Mouse (Mus musculus): ENCODE measurements at regions not wholly inside any gene's neighbourhood (a gene's known extent, or its start where the extent isn't known, plus 50 kb on each side); places are given as distances from the start of the nearest gene placed in this dataset.

- DNase-seq (ENCODE audit: low spot score in 2 of 2), result no peak
These were observed 149.0 kb upstream of the Mgmt start for GRCm38 (mm10) chr7:136745412-136745811.

DNA sequence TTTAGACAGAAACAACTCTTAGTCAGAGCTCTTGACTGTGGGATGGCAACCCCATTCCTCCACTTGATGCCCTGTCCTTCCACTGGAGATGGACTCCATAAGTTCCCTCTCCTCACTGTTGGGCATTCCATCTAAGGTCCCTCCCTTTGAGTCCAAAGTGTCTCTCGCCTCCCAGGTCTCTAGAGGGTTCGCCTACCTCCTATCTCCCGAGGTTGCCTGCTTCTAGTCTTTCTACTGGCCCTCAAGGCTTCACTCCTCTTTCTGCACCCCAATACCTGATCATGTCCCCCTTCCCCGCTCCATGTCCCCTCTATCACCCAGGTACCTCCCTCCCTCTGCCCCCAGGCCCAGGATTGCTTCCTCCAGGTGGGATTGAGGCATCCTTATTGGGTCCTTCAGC, 142.9 kb upstream of the Mgmt start:
- DNase-seq (ENCODE audit: low spot score in 2 of 2), result no peak

GRCm38 (mm10) chr7:136754821-136755220, 139.6 kb upstream of the Mgmt start:
- no peak for DNase-seq (ENCODE audit: low spot score in 2 of 2)

DNA sequence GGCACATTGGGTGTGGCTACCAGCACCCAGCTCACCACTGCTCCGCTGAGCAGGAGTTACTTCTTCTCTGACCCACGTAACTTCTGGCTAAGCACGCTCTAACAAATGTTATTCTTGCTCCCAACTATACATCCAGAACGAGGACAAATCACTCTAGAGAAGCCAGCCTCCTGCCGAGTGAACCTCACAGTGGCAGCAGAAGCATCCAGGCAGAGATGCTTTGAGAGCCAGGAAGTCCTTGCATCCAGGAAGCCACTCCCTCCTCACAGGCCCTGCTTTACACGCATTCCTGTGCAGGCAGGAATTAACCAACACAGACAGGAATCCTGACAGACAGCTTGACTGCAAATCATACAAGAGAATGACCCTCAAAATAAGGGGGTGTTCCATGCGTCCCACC, 129.4 kb upstream of the Mgmt start:
- no peak for DNase-seq (ENCODE audit: low spot score in 2 of 2)

- no peak for DNase-seq (ENCODE audit: low spot score in 2 of 2)
These were observed 127.2 kb upstream of the Mgmt start for GRCm38 (mm10) chr7:136767231-136767630.

GRCm38 (mm10) chr7:136780708-136781107, 113.7 kb upstream of the Mgmt start:
- no peak for DNase-seq (ENCODE audit: low spot score in 2 of 2)

GRCm38 (mm10) chr7:136791162-136791561, 103.3 kb upstream of the Mgmt start:
- no peak for DNase-seq (ENCODE audit: low spot score in 2 of 2)

DNA sequence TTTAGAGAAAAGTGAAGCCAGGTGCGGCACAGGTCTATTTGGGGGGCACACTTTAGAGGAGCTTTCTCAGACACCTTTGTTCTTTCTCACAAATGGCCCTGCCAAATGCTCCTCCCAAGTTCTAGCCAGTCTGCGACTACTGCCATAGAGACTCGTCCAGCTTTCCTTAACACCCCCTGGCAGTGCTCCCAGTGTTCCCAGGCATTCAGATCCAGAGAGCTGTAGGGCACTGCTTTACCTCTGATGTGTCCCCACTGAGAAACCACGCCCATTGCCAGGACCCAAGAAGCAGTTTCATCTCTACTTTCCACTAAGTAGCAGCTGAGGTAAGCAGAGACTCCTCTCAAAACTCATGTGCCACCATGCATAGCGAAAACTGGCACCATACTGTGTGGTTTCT, 102.3 kb upstream of the Mgmt start:
- no peak for DNase-seq (ENCODE audit: low spot score in 2 of 2)

DNA sequence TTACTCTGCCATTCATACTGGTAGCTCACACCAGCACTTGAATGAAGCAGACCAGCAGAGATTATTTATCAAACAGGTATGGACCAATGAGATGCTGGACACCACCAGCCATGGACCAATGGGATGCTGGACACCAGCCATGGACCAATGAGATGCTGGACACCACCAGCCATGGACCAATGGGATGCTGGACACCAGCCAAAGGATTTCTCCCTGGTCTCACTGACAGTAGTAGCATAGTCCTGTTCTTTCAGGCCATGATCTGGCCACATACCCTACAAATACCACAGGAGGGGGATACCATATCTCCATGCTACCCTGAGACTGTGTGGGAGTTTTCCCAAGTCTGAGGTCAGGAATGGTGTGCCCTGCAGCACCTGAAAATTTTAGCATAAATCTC, 98.0 kb upstream of the Mgmt start:
- DNase-seq (ENCODE audit: low spot score in 2 of 2), result no peak

DNA sequence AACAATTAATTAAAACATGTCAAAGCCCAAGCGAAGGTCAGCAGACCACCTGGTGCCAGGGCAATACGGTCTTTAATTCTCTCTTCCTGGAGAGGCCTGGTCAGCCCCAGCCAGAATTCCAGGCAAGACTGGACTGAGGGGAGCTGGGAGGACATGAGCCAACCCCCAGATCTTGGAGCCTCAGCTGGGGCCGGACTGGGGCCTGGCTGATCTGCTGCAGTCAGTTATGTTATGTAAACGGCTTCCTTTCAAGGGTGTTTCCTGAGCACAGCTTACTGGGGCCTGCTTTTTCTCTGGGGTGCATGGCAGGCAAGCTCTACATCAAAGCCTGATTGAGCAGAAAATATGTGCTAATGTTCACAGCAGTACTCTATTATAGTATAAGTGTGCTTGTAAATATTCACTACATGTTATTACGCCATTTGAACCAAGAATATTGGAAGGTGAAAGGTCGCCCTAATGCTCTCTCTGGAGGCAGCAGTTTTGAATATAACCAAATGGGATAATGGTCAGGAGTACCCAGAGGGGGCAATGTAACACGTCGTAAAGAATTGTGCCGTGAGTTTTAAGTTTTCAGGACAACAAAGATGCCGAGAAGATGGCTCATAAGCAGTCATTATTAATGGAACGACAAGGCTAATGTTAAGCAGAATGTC, 96.5 kb upstream of the Mgmt start:
- no peak for DNase-seq (ENCODE audit: low spot score in 2 of 2)

- DNase-seq (ENCODE audit: low spot score in 2 of 2), result no peak
These were observed 95.8 kb upstream of the Mgmt start for GRCm38 (mm10) chr7:136798605-136799004.

DNA sequence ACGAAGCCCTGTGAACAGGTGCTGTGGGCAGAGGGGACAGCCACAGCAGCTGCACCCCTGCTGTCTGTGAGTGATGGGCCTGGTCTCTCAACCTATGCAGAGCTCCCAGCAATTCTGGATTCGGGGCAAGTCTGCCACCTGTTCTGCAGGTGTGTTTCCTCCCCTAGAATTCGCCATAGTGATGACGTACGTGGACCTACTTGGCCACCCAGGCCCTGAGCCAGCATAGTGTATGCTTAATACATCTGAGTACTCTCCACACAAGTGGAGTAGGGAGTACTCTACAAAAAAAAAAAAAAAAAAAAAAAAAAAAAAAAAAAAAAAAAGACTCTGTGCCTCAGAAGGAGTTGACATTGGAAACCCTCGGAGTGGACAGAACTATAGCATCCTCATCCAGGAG, 87.3 kb upstream of the Mgmt start:
- DNase-seq (ENCODE audit: low spot score in 2 of 2), result no peak

GRCm38 (mm10) chr7:136807968-136808367, 86.4 kb upstream of the Mgmt start:
- DNase-seq (ENCODE audit: low spot score in 2 of 2), result no peak

DNA sequence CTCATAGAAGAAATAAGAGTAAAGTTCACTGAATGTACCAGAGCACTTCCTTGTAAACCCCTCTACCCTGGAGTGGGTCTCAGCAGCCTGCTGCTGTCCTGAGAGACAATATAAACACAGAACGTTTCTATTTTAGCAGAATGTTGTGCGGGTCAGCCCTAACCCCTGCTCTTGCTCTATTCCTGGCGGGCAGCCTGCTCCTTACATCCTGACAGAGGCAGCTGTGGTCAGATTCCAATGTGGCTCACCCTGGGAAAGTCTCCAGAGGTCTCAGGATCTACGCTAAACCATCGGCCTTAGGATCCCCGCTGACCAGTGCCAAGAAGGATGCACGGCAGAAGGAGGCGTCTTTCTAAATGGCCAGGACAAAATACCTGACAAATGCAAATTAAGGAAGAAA, 84.8 kb upstream of the Mgmt start:
- DNase-seq (ENCODE audit: low spot score in 2 of 2), result no peak

DNA sequence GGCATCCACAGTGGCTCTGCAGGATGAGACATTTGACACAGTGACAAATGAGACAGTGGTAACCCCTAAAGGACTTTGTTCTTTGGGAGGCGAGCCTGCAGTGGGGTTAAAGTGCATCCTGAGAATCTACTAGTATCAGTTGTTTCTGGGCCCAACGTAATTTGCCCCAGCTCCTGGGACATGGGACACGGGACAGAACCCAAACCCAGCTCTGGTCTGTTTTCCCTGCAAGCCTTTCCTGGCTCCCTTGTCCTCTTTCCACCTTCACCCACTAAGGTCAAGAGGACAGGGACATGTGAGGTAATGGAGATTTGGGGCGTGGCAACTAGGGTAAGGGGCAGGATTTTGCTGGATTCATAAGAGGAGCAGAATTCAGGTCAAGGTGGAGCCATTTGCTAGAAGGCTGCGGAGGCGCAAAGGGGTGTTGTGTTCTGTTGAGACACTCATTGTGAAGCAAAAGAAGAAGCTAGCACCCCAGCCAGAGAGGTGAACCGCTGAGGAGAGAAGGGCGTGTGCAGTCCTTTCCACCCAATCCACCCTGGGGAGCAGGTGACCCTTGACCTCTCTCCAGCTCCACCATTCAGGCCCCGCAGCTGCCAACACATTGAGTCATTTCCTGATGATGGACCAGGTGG, 80.6 kb upstream of the Mgmt start:
- no peak for DNase-seq (ENCODE audit: low spot score in 2 of 2)

DNA sequence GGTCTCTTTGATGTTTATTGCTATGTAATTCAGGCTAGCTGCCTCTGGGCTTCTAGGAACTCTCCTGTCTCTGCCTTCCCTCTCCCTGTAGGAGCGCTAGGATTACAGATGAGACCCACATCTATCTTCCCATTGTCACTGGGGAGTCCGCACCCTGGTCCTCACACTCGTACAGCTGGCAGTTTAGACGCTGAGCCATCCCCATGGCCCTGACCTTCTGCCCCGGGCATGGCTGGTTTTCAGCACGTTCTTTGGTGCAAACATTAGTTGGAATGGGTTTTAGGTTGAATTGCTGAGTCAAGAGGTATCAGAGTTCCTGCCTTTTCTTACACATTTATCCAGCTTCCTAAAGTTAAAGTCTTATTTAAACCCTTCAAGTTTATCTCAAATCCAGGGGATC, 79.7 kb upstream of the Mgmt start:
- DNase-seq (ENCODE audit: low spot score in 2 of 2), result no peak

GRCm38 (mm10) chr7:136820291-136820690, 74.1 kb upstream of the Mgmt start:
- no peak for DNase-seq (ENCODE audit: low spot score in 2 of 2)

GRCm38 (mm10) chr7:136825647-136826046, 68.8 kb upstream of the Mgmt start:
- DNase-seq (ENCODE audit: low spot score in 2 of 2), result no peak

- no peak for DNase-seq (ENCODE audit: low spot score in 2 of 2)
These were observed 64.6 kb upstream of the Mgmt start for GRCm38 (mm10) chr7:136829621-136830313.

GRCm38 (mm10) chr7:136832419-136832818, 62.0 kb upstream of the Mgmt start:
- no peak for DNase-seq (ENCODE audit: low spot score in 2 of 2)

- DNase-seq (ENCODE audit: low spot score in 2 of 2), result no peak
These were observed 55.4 kb upstream of the Mgmt start for GRCm38 (mm10) chr7:136838971-136839370.

DNA sequence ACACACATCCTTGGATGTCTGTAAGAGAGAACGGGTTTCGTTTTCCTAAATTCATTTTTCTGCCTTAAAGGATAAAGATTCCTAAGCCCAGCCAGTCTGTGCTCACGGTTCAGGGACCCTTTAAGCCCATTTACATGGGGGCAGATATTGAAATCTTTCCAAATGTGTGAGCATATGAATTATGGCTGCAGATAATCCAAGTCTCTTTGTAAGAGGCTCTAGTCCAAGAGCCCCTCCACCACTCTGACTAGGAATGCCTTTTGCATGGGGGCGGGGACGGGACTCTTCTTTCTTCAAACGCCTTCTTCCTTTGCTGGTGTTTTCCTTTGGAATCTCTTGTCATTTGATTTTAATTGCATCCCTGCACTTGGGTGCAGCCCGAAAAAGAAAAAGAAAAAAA, 54.2 kb upstream of the Mgmt start:
- DNase-seq (ENCODE audit: low spot score in 2 of 2), result no peak

GRCm38 (mm10) chr7:136842751-136843150, 51.7 kb upstream of the Mgmt start:
- DNase-seq (ENCODE audit: low spot score in 2 of 2), result no peak

All from layer of hippocampus, adult 18-20 months (tissue).